Mouse (Mus musculus): ENCODE results near the gene Pla1a.

DNA sequence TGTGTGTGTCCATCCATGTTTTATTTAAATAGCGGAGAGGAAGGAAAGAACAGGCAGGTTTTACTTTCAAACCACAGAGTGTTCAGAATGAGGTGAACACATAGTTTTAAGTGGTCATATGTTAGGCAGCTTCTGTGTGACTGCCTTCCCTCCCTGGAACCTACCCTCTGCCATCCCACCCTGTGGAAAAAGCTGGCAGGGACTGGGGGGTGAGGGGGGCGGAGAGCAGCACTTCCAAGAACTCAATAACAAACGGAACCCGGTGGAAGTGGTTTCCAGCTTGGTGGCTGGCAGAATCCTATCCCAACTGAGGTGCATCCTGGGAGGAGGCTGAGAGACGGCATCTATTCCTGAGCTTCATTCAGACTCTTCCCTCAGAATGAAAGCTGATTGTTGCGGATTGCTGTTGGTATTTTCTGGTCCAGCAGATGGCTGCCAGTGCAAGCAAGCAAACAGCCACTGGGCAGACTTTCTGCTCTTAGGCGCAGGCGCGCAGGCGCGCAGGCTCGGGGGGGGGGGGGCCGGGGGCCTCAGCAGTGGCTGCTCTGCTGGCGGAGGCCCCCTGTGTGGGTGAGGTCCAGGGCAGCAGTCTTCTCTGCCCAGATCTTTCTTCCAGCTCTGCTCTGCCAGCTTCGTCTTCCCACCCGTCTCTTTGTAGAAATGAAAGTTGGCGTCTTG is 56.6 kb downstream of the Pla1a start:
- TF ChIP-seq CTCF (conservative IDR thresholded peaks at IDR 0.05; ENCODE audit: insufficient read depth, insufficient read length, low read depth, low read length) (peak; percentile 39), POLR2A (IDR thresholded peaks at IDR 0.05; ENCODE audit: low read depth, low read length) (no peak)
